Mouse (Mus musculus): ENCODE data around the gene Sec24a. TPM values are rescaled to one million over a fixed set of nuclear protein-coding genes. Genes with fewer than 3 reads are reported as not detected.
A peak's percentile ranks its signal among the peaks of the same experiment; 100 is the strongest.
"Not testable (repeated sequence)": the region's sequence is repeated elsewhere in the genome, so short reads cannot be mapped to it uniquely, and the experiment has no call there.

Gene Sec24a
- polyA plus RNA-seq, 1 experiment, result 12.6 TPM

DNA sequence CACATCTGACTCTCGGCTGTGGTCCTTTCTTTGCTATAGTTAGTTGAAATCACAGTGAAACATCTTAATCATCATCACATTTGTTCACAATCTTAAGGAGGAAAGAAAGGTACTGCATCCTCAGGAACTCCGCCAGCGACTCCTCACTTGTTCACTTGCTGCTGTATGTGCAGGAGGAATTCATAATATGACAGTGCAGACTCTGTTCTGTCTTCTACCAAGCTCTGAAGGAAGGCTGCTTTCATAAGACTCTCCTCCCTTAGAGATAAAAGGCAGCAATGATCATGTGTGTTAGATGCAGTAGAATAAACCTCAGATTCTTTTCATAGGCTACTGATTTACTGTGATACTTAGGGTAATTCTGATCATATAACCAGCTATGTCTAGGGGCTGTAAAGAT lies 68.5 kb downstream of the Sec24a start:
- TF ChIP-seq CTCF (IDR thresholded peaks at IDR 0.05; ENCODE audit: low read depth, low read length), result no peak
- no peak for TF ChIP-seq POLR2A (IDR thresholded peaks at IDR 0.05; ENCODE audit: borderline replicate concordance, low read depth, low read length)
- no peak overlapping the region for H3K4me3 ChIP-seq (ENCODE audit: insufficient read depth, low read length)
- H3K4me1 ChIP-seq (ENCODE audit: control insufficient read depth, insufficient read depth, low read length), result 0 out of 2 replicates have a peak, but pooled peaks cover 2% of the 10 kb centered on the region
- no peak overlapping the region for H3K27ac ChIP-seq (ENCODE audit: insufficient read depth, low read depth, low read length)

DNA sequence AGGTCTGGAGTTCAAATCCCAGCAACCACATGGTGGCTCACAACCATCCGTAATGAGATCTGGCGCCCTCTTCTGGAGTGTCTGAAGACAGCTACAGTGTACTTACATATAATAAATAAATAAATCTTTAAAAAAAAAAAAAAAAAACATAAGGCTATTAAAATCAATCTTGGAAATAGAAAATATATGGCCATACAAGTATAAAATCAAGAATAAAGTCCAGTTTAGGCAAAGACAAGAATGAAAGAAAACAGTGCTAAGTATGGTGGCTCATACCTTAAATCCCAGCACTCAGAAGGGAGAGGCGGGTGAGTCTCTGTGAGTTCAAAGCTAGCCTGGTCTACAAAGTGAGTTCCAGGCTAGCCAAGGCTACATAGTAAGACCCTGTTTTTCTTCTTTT lies 72.8 kb downstream of the Sec24a start:
- H3K27ac ChIP-seq (ENCODE audit: insufficient read depth, low read depth, low read length); H3K4me3 ChIP-seq (ENCODE audit: insufficient read depth, low read length); H3K4me1 ChIP-seq (ENCODE audit: control insufficient read depth, insufficient read depth, low read length): not testable (repeated sequence)

DNA sequence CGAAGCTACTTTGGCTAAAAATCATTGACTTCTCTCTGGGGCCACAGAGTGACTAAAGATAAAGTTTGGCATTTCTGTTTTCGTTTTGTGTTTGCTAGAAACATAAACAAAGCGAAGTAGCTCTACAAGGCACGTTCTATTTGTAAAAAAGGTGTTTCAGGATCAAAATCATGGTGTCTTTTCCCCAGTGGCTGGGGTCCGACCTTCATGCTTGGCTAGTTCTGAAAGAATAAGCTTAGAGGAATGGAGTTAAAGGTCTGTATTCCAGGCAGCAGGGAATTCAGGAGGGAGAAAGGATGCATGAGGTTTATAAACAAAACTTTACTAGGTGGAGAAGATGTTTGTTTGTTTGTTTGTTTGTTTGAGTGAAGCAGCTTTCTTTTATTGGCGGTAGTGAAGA lies 74.1 kb downstream of the Sec24a start:
- no peak for TF ChIP-seq CTCF (IDR thresholded peaks at IDR 0.05; ENCODE audit: low read depth, low read length)
- TF ChIP-seq POLR2A (IDR thresholded peaks at IDR 0.05; ENCODE audit: borderline replicate concordance, low read depth, low read length), result no peak
- 0 out of 2 replicates have a peak, but pooled peaks cover 5% of the 10 kb centered on the region for H3K4me1 ChIP-seq (ENCODE audit: control insufficient read depth, insufficient read depth, low read length)
- H3K27ac ChIP-seq (ENCODE audit: insufficient read depth, low read depth, low read length), result peak overlapping the region; percentile 98

GRCm38 (mm10) chr11:51688330-51689328 lies 74.8 kb downstream of the Sec24a start, which contains the start of gene 0610009B22Rik:
0610009B22Rik (minus strand) TSS chr11:51688874.
- H3K27ac ChIP-seq (ENCODE audit: insufficient read depth, low read depth, low read length), result peak within 1 kb of the TSS; percentile 98
- 0 out of 2 replicates have a peak, but pooled peaks cover 5% of the 10 kb centered on the region for H3K4me1 ChIP-seq (ENCODE audit: control insufficient read depth, insufficient read depth, low read length)
- H3K4me3 ChIP-seq (ENCODE audit: insufficient read depth, low read length), result peak within 1 kb of the TSS; percentile 79
- TF ChIP-seq CTCF (IDR thresholded peaks at IDR 0.05; ENCODE audit: low read depth, low read length) (no peak), POLR2A (IDR thresholded peaks at IDR 0.05; ENCODE audit: borderline replicate concordance, low read depth, low read length) (0 out of 2 replicates have a peak, but pooled peaks have one; percentile 50)

More for the DNA sequence above, 74.1 kb downstream of the Sec24a start:
- H3K4me3 ChIP-seq (ENCODE audit: insufficient read depth, low read length), result peak overlapping the region; percentile 72

DNA sequence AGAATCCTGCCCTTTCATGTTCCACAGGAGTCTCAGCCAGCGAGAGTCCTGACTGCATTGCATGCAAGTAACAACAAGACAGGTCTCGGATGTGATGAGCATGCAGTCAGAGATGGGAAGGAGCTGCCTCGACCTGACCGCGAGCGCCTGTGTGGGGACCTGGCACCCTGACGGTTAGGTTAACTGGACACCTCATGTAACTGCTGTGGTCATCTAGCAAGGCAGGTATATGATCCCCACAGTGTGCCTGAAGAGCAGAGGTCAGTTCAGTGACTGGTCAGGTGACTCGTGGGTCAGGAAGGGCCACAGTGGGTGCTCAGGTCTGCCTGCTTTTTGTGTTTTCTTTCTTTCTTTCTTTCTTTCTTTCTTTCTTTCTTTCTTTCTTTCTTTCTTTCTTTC lies 81.5 kb downstream of the Sec24a start:
- TF ChIP-seq CTCF (IDR thresholded peaks at IDR 0.05; ENCODE audit: low read depth, low read length), result no peak
- TF ChIP-seq POLR2A (IDR thresholded peaks at IDR 0.05; ENCODE audit: borderline replicate concordance, low read depth, low read length), result no peak
- no peak overlapping the region for H3K27ac ChIP-seq (ENCODE audit: insufficient read depth, low read depth, low read length)
- no peak overlapping the region for H3K4me3 ChIP-seq (ENCODE audit: insufficient read depth, low read length)
- H3K4me1 ChIP-seq (ENCODE audit: control insufficient read depth, insufficient read depth, low read length), result peaks cover 14% of the 10 kb centered on the region

DNA sequence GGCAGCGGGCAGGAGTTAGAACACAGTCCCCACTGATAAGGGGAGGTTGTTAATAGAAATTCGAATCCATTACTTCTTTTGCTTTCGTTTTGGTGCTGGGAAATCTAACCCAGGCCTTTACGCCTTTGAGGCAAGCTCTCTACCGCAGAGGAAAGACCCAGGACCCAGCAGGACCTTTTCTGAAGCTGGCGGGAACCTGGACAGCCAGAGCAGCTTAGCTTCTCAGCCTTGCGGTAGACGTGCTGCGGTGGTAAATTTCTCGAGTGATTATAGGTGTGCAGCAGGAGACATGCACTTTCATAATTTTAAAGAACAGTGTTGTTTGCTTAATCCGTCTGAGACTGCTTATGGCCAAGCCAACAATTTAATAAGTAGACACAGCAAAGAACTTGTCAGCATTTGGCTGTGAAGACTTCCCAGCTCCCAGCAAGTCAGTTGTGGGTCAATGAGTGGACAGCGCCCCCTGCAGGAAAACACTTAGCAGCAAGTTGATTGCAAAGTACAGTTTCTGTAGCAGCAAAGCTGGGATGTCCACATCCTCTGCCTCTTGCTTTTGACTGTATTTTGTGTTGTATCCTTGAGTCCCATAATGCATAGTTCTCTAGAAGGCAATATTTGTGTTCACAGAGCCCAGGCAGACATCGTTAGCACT lies 82.0 kb downstream of the Sec24a start:
- Histone ChIP-seq H3K4me1 (ENCODE audit: control insufficient read depth, insufficient read depth, low read length) (peaks cover 18% of the 10 kb centered on the region), H3K4me3 (ENCODE audit: insufficient read depth, low read length) (no peak overlapping the region), H3K27ac (ENCODE audit: insufficient read depth, low read depth, low read length) (no peak overlapping the region)
- TF ChIP-seq POLR2A (IDR thresholded peaks at IDR 0.05; ENCODE audit: borderline replicate concordance, low read depth, low read length) (no peak), CTCF (IDR thresholded peaks at IDR 0.05; ENCODE audit: low read depth, low read length) (peak; percentile 68)

DNA sequence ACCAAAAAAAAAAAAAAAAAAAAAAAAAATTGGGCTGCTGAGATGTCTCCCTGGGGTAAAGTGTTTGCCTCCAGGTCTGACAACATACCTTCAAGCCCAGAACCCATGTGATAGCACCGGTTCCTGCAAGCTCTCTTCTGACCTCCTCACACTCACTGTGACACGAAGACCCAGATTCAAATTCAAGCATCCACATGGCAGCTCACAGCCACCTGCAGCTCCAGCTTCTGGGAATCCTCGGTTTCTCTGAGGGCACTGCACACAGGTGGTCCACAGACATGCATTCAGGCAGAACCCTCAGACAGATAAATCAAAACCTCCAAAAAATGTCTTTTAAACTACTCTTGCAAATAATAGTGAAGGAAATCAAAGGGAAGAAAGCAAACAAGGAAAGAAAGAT lies 84.0 kb downstream of the Sec24a start:
- no peak for TF ChIP-seq POLR2A (IDR thresholded peaks at IDR 0.05; ENCODE audit: borderline replicate concordance, low read depth, low read length)
- TF ChIP-seq CTCF (IDR thresholded peaks at IDR 0.05; ENCODE audit: low read depth, low read length), result no peak
- Histone ChIP-seq H3K4me3 (ENCODE audit: insufficient read depth, low read length) (no peak overlapping the region), H3K27ac (ENCODE audit: insufficient read depth, low read depth, low read length) (no peak overlapping the region), H3K4me1 (ENCODE audit: control insufficient read depth, insufficient read depth, low read length) (peaks cover 20% of the 10 kb centered on the region)

- no peak for TF ChIP-seq CTCF (IDR thresholded peaks at IDR 0.05; ENCODE audit: low read depth, low read length)
- TF ChIP-seq POLR2A (IDR thresholded peaks at IDR 0.05; ENCODE audit: borderline replicate concordance, low read depth, low read length), result no peak
- H3K4me1 ChIP-seq (ENCODE audit: control insufficient read depth, insufficient read depth, low read length), result peaks cover 21% of the 10 kb centered on the region
- peak overlapping the region; percentile 83 for H3K27ac ChIP-seq (ENCODE audit: insufficient read depth, low read depth, low read length)
- no peak overlapping the region for H3K4me3 ChIP-seq (ENCODE audit: insufficient read depth, low read length)
Observed at GRCm38 (mm10) chr11:51677737-51678418, 85.6 kb downstream of the Sec24a start.

GRCm38 (mm10) chr11:51675386-51675785 lies 88.0 kb downstream of the Sec24a start:
- no peak for TF ChIP-seq POLR2A (IDR thresholded peaks at IDR 0.05; ENCODE audit: borderline replicate concordance, low read depth, low read length)
- TF ChIP-seq CTCF (IDR thresholded peaks at IDR 0.05; ENCODE audit: low read depth, low read length), result no peak
- peaks cover 23% of the 10 kb centered on the region for H3K4me1 ChIP-seq (ENCODE audit: control insufficient read depth, insufficient read depth, low read length)
- H3K27ac ChIP-seq (ENCODE audit: insufficient read depth, low read depth, low read length), result no peak overlapping the region
- no peak overlapping the region for H3K4me3 ChIP-seq (ENCODE audit: insufficient read depth, low read length)
